Mouse (Mus musculus) bone marrow macrophage, adult 2 months (primary cell): ENCODE measurements at regions not wholly inside any gene's neighbourhood (a gene's known extent, or its start where the extent isn't known, plus 50 kb on each side); places are given as distances from the start of the nearest gene placed in this dataset.

Experiments
- CTCF ChIP-seq: IDR thresholded peaks from 2 replicates; pipeline ENCODE4 v1.5.1; 2012; ENCODE audit warnings: low read depth, mild to moderate bottlenecking, low read length, moderate library complexity
- POLR2A ChIP-seq: IDR thresholded peaks from 2 replicates; pipeline ENCODE4 v1.6.1; 2012; ENCODE audit warnings: mild to moderate bottlenecking, low read depth, low read length, borderline replicate concordance

DNA sequence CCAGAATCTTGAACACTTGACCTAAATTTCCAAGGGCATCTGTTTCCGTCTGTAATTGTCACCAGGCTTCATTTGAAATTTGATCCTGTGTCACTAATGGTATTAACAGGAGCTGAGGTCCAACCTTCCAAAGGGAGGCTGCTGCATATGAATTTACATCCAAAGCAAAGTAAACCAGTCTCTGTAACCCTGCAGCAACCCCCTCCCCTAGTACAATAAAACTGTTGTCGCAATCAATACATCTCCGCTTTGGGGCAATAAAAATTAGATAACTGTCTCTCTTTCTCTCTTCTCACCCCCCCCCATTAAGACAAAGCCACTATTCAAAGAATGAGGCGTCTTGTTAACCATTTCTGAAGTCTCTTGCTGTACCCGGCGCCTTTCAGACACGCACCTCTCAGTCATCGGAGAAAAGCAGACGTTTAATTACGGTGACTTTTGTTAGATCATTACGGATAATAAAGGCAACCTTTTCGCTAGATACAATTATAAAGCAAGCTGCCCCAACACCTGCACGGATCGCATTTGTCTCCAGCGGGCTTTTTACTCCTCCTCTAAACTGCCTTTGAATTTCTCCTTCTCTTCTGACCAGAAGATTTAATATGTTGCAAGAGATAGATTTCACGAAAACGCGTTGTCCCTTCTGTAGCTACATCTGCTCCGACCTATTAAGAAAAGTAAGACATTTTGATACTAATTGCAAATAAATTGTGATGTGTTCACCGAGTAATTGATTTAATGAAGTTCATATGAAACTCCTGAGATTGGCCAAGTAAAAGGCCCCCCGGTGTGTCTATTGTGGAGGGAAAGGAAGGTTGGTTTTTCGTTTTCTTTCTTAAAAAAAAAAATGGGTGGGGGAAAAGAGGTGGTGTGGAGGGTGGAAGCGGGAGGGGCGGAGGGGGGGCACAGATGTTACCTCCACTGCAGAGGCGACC is 104.1 kb upstream of the Zic3 start:
- no peak for TF ChIP-seq POLR2A
- no peak for TF ChIP-seq CTCF
